Mouse (Mus musculus) ZHBTc4 (cell line): Measurements from ENCODE around the gene Creb3l4.
"Not testable (repeated sequence)": the region's sequence is repeated elsewhere in the genome, so short reads cannot be mapped to it uniquely, and the experiment has no call there.

Source experiments
- DNase-seq: peaks from one replicate; pipeline ENCODE4 v3.0.0-alpha.2; 2011; ENCODE audit warnings: low read depth, low spot score

Gene Creb3l4

GRCm38 (mm10) chr3:90242984-90243775, at the start of gene Creb3l4:
Creb3l4 (minus strand) TSS chr3:90243512.
- peak; percentile 83 for DNase-seq

GRCm38 (mm10) chr3:90292345-90293275, 49.3 kb upstream of the Creb3l4 start, which contains the start of gene Gatad2b:
Gatad2b (plus strand) TSS chr3:90293178.
- peak; percentile 100 for DNase-seq

- DNase-seq: no peak
Measured at GRCm38 (mm10) chr3:90291982-90292344, 48.7 kb upstream of the Creb3l4 start.

- no peak for DNase-seq
Measured at GRCm38 (mm10) chr3:90290602-90291001, 47.3 kb upstream of the Creb3l4 start.

- not testable (repeated sequence) for DNase-seq
Measured at GRCm38 (mm10) chr3:90289403-90289802, 46.1 kb upstream of the Creb3l4 start.

GRCm38 (mm10) chr3:90284150-90284549, 40.8 kb upstream of the Creb3l4 start:
- DNase-seq: no peak

- DNase-seq: no peak
Measured at GRCm38 (mm10) chr3:90280708-90281107, 37.4 kb upstream of the Creb3l4 start.

GRCm38 (mm10) chr3:90279743-90280142, 36.4 kb upstream of the Creb3l4 start:
- DNase-seq: no peak

GRCm38 (mm10) chr3:90279216-90279615, 35.9 kb upstream of the Creb3l4 start:
- no peak for DNase-seq

- no peak for DNase-seq
Measured at GRCm38 (mm10) chr3:90278211-90278610, 34.9 kb upstream of the Creb3l4 start.

GRCm38 (mm10) chr3:90277793-90278192, 34.5 kb upstream of the Creb3l4 start:
- DNase-seq: no peak

- DNase-seq: peak; percentile 42
Measured at GRCm38 (mm10) chr3:90276858-90277257, 33.5 kb upstream of the Creb3l4 start.

- no peak for DNase-seq
Measured at GRCm38 (mm10) chr3:90275286-90275685, 32.0 kb upstream of the Creb3l4 start.

- DNase-seq: peak; percentile 51
Measured at GRCm38 (mm10) chr3:90273855-90274254, 30.5 kb upstream of the Creb3l4 start.

GRCm38 (mm10) chr3:90272170-90272569, 28.9 kb upstream of the Creb3l4 start:
- DNase-seq: peak; percentile 64

- no peak for DNase-seq
Measured at GRCm38 (mm10) chr3:90270784-90271183, 27.5 kb upstream of the Creb3l4 start.

- DNase-seq: no peak
Measured at GRCm38 (mm10) chr3:90268971-90269370, 25.7 kb upstream of the Creb3l4 start.

GRCm38 (mm10) chr3:90268190-90268589, 24.9 kb upstream of the Creb3l4 start:
- DNase-seq: no peak

- no peak for DNase-seq
Measured at GRCm38 (mm10) chr3:90266901-90267775, 23.8 kb upstream of the Creb3l4 start.

- DNase-seq: no peak
Measured at GRCm38 (mm10) chr3:90265932-90266741, 22.8 kb upstream of the Creb3l4 start.
